Mouse (Mus musculus) MEL (cell line): ENCODE data around the gene Wars. TPM values are rescaled to one million over a fixed set of nuclear protein-coding genes. Genes with fewer than 3 reads are reported as not detected.

Experiments used
- DNase-seq: peaks from one replicate; pipeline ENCODE4 v3.0.0; 2011; ENCODE audit warnings: low read depth, low spot score
- H3K27ac ChIP-seq: 2 replicates; pipeline ENCODE4 v1.5.1; 2012; ENCODE audit warnings: low read depth, mild to moderate bottlenecking, control low read depth, low read length, moderate library complexity; ENCODE audit not compliant: control insufficient read depth
- H3K27me3 ChIP-seq, 2 experiments: fragments of 150-350 bp in 1 of 2; sonication (generic) in 1 of 2; 2 replicates each; pipeline ENCODE4 v1.6.1; 2012; ENCODE audit warnings: low read length in 2 of 2, mild to moderate bottlenecking in 2 of 2, improper control_type of control experiment in 1 of 2, moderate library complexity in 1 of 2; ENCODE audit not compliant: insufficient read depth in 2 of 2, control insufficient read depth in 1 of 2
- H3K36me3 ChIP-seq, 2 experiments: 2 replicates each; pipeline ENCODE4 v1.6.1; 2012 to 2014; ENCODE audit warnings: low read length in 2 of 2, improper control_type of control experiment in 1 of 2, inconsistent platforms in 1 of 2, mild to moderate bottlenecking in 1 of 2; ENCODE audit not compliant: insufficient read depth in 2 of 2, control insufficient read depth in 1 of 2
- H3K4me1 ChIP-seq, 2 experiments: fragments of 150-350 bp in 1 of 2; sonication (generic) in 1 of 2; 2 replicates each; pipeline ENCODE4 v1.6.1; 2012; ENCODE audit warnings: low read length in 2 of 2, improper control_type of control experiment in 1 of 2, mild to moderate bottlenecking in 1 of 2; ENCODE audit not compliant: insufficient read depth in 2 of 2, control insufficient read depth in 1 of 2
- H3K4me3 ChIP-seq, 2 experiments: fragments of 150-350 bp in 1 of 2; sonication (generic) in 1 of 2; 2 replicates each; pipeline ENCODE4 v1.5.1; 2012; ENCODE audit warnings: low read depth in 2 of 2, low read length in 2 of 2, mild to moderate bottlenecking in 2 of 2, moderate library complexity in 2 of 2, control low read depth in 1 of 2, improper control_type of control experiment in 1 of 2; ENCODE audit not compliant: control insufficient read depth in 1 of 2, insufficient read depth in 1 of 2
- H3K79me2 ChIP-seq: 2 replicates; pipeline ENCODE4 v1.6.1; 2012; ENCODE audit warnings: mild to moderate bottlenecking, low read length, moderate library complexity; ENCODE audit not compliant: control insufficient read depth, poor library complexity, insufficient read depth
- H3K9ac ChIP-seq: 2 replicates; pipeline ENCODE4 v1.6.1; 2012; ENCODE audit warnings: low read depth, mild to moderate bottlenecking, control low read depth, low read length, moderate library complexity; ENCODE audit not compliant: control insufficient read depth, poor library complexity, severe bottlenecking
- H3K9me3 ChIP-seq: fragments of 150-350 bp; sonication (generic); replicated peaks from 2 replicates; pipeline ENCODE4 v1.6.1; 2012; ENCODE audit warnings: mild to moderate bottlenecking, low read length, improper control_type of control experiment, moderate library complexity; ENCODE audit not compliant: insufficient read depth
- E2F4 ChIP-seq: IDR thresholded peaks from 2 replicates; pipeline ENCODE4 v1.6.1; 2011; ENCODE audit warnings: low read depth, low read length, improper control_type of control experiment, borderline replicate concordance
- EP300 ChIP-seq, 2 experiments: IDR thresholded peaks; 2 replicates each; pipeline ENCODE4 v1.6.1; 2011; ENCODE audit warnings: improper control_type of control experiment in 2 of 2, low read length in 2 of 2, low read depth in 1 of 2, mild to moderate bottlenecking in 1 of 2
- GABPA ChIP-seq: IDR thresholded peaks from 2 replicates; pipeline ENCODE4 v1.6.1; 2012; ENCODE audit warnings: low read depth, mild to moderate bottlenecking, inconsistent platforms, low read length, improper control_type of control experiment, moderate library complexity
- GATA1 ChIP-seq: IDR thresholded peaks from 2 replicates; pipeline ENCODE4 v1.6.1; 2011; ENCODE audit warnings: low read depth, low read length, improper control_type of control experiment
- HCFC1 ChIP-seq: IDR thresholded peaks from 2 replicates; pipeline ENCODE4 v1.6.1; 2012; ENCODE audit warnings: low read depth, mild to moderate bottlenecking, inconsistent platforms, low read length, improper control_type of control experiment, moderate library complexity
- JUND ChIP-seq: IDR thresholded peaks from 2 replicates; pipeline ENCODE4 v1.6.1; 2011; ENCODE audit warnings: low read depth, mild to moderate bottlenecking, improper control_type of control experiment, low read length
- KAT2A ChIP-seq: conservative IDR thresholded peaks from 2 replicates; pipeline ENCODE4 v1.6.1; 2012; ENCODE audit warnings: low read depth, low read length, improper control_type of control experiment, inconsistent platforms
- MAZ ChIP-seq: IDR thresholded peaks from 2 replicates; pipeline ENCODE4 v1.6.1; 2012; ENCODE audit warnings: low read depth, mild to moderate bottlenecking, inconsistent platforms, low read length, improper control_type of control experiment
- MXI1 ChIP-seq: IDR thresholded peaks from 2 replicates; pipeline ENCODE4 v1.6.1; 2011; ENCODE audit warnings: mild to moderate bottlenecking, low read depth, low read length, improper control_type of control experiment
- MYB ChIP-seq: IDR thresholded peaks from 2 replicates; pipeline ENCODE4 v1.6.1; 2011; ENCODE audit warnings: mild to moderate bottlenecking, low read depth, low read length, improper control_type of control experiment
- NELFE ChIP-seq: IDR thresholded peaks from 2 replicates; pipeline ENCODE4 v1.6.1; 2011; ENCODE audit warnings: low read depth, low read length, improper control_type of control experiment
- POLR2AphosphoS2 ChIP-seq: IDR thresholded peaks from 2 replicates; pipeline ENCODE4 v1.6.1; 2011; ENCODE audit warnings: low read length, improper control_type of control experiment
- RAD21 ChIP-seq: IDR thresholded peaks from 2 replicates; pipeline ENCODE4 v1.6.1; 2011; ENCODE audit warnings: mild to moderate bottlenecking, low read depth, low read length, improper control_type of control experiment
- ZMIZ1 ChIP-seq: IDR thresholded peaks from 2 replicates; pipeline ENCODE4 v1.6.1; 2012; ENCODE audit warnings: low read depth, mild to moderate bottlenecking, inconsistent platforms, low read length, improper control_type of control experiment, moderate library complexity
- polyA plus RNA-seq, 2 experiments: library from polyadenylated mRNA; stranded (reverse) in 1 of 2; unstranded in 1 of 2; fragments of >175 nt in 1 of 2; fragments of >200 nt in 1 of 2; gene quantifications; 2 replicates each; pipeline versions ENCODE4 v1.2.1 to v1.2.4; 2012; ENCODE audit warnings: low replicate concordance in 2 of 2, low read depth in 1 of 2; ENCODE audit not compliant: insufficient read length in 2 of 2, insufficient read depth in 1 of 2, missing spikeins in 1 of 2
- total RNA-seq: library from RNA; depleted of rRNA; stranded (reverse); fragments of 300-350 nt; gene quantifications from 2 replicates; pipeline ENCODE4 v1.2.3, GENCODE M21; 2012

The Wars gene
- total and polyA plus RNA-seq, 3 experiments = 85.7 to 836 (median 98.4) TPM

DNA sequence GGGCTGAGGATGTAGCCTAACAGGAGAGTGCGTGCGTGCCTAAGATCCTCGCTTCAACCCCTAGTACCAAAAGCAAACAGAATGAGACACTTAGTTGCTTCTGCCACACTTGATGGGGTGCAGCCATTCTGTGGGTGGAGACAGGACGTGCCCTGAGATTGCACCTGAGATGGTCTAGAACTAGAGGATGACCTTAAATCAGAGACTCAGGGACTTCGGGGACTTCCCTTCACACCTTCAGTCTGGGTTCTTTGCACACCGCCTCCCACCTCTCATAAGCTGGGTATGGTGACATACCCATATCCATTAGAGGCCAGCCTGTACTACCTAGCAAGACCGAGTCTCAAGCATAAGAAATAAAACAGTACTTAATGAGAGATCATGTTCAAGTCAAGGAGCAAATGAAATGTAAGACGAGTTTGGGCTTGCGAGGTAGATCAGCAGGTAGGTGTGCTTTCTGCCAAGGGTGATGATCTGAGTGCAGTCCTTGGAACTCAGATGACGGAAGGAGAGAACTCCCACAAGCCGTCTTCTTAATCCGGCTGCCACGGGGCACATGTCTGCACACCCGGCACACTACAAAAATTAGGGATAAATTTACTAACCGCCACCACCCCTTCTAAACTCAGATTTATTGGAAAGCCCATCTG, 69.6 kb downstream of the Wars start:
- no peaks in the 10 kb centered on the region for H3K9me3 ChIP-seq
- no peaks in the 10 kb centered on the region for H3K4me1 ChIP-seq
- DNase-seq = no peak
- no peak for TF ChIP-seq GABPA
- no peak for TF ChIP-seq HCFC1
- no peak for TF ChIP-seq JUND
- no peak for TF ChIP-seq ZMIZ1
- TF ChIP-seq NELFE = no peak
- no peak for TF ChIP-seq EP300 (IDR thresholded peaks at IDR 0.05; ENCODE audit: low read depth in 1 of 2, low read length in 2 of 2)
- no peak for TF ChIP-seq MYB
- no peak for TF ChIP-seq POLR2AphosphoS2
- H3K27me3 ChIP-seq = no peaks in the 10 kb centered on the region
- H3K9ac ChIP-seq = no peak overlapping the region
- H3K36me3 ChIP-seq = no peaks in the 10 kb centered on the region
- H3K27ac ChIP-seq = no peak overlapping the region
- no peak overlapping the region for H3K4me3 ChIP-seq
- H3K79me2 ChIP-seq = no peaks in the 10 kb centered on the region

DNA sequence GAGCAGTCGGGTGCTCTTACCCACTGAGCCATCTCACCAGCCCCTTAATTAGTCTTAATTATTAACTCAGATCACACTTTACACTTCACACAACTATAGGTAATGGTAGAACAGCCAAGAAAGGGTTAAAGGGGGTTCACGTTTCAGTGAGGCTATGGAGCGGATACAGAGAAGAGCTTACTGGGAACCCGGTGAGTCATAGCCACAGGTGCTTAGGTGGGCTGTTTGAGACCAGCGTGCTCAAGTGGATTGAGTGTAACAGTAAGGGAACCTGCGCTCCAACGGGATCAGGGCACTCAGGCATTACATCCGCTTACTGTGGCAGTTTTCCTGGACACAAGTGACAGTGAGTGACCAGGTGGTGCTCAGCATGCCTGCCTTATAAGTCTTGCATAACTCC, 70.9 kb downstream of the Wars start:
- no peaks in the 10 kb centered on the region for H3K36me3 ChIP-seq
- no peaks in the 10 kb centered on the region for H3K4me1 ChIP-seq
- no peak overlapping the region for H3K27ac ChIP-seq
- TF ChIP-seq RAD21 (no peak), E2F4 (no peak), MAZ (no peak), EP300 (IDR thresholded peaks at IDR 0.05; ENCODE audit: low read depth in 1 of 2, low read length in 2 of 2) (no peak), KAT2A (no peak), GATA1 (no peak)
- no peaks in the 10 kb centered on the region for H3K9me3 ChIP-seq
- no peak overlapping the region for H3K4me3 ChIP-seq
- DNase-seq = no peak
- H3K79me2 ChIP-seq = no peaks in the 10 kb centered on the region; the same call in 1 of the 2 replicates
- no peak overlapping the region for H3K9ac ChIP-seq
- H3K27me3 ChIP-seq = no peaks in the 10 kb centered on the region

DNA sequence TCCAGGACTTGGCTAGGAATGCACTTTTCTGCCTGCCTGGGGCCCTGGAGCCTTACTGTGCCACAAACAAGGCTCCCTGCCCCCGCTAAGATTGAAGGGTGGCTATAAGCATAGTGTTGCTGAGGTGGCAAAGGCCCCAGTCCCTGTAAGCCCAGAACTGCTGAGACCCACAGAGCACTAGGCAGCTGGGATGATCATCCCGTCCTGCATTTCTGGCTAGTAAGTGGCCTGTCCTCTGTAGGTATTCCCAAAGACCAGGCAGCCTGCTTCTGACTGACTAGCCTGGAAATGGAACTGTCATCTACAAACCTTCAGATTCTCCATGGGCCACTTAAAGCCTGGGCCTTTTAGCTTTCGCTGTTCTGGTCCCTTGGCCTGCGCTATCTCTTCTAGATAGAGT, 73.5 kb downstream of the Wars start:
- no peaks in the 10 kb centered on the region for H3K27me3 ChIP-seq
- H3K27ac ChIP-seq = no peak overlapping the region
- H3K9ac ChIP-seq = no peak overlapping the region
- no peak overlapping the region for H3K4me3 ChIP-seq
- no peaks in the 10 kb centered on the region for H3K4me1 ChIP-seq
- DNase-seq = no peak
- no peak for TF ChIP-seq MXI1
- peaks cover 3% of the 10 kb centered on the region; the same call in 1 of the 2 replicates for H3K79me2 ChIP-seq
- H3K36me3 ChIP-seq = peaks cover 0 to 10% of the 10 kb centered on the region in 2 experiments; a peak in 2 of 4 replicates
- H3K9me3 ChIP-seq = no peaks in the 10 kb centered on the region
